Mouse (Mus musculus): ENCODE results near the gene Slc9a9. TPM values are rescaled to one million over a fixed set of nuclear protein-coding genes. Genes with fewer than 3 reads are reported as not detected.

Gene Slc9a9
- polyA plus RNA-seq, 2 experiments: 3.7 to 5.1 TPM

GRCm38 (mm10) chr9:95228123-95228522 lies 558.4 kb downstream of the Slc9a9 start:
- H3K4me2 ChIP-seq (replicated peaks; ENCODE audit: low read depth, low read length, severe bottlenecking): no peak overlapping the region
- no peaks in the 10 kb centered on the region for H3K4me1 ChIP-seq (ENCODE audit: control insufficient read depth, insufficient read depth, low read length)
- H3K4me3 ChIP-seq (replicated peaks; ENCODE audit: low read length): no peak overlapping the region
- H3K9me3 ChIP-seq (ENCODE audit: control insufficient read depth, low read length): no peaks in the 10 kb centered on the region
- no peaks in the 10 kb centered on the region for H3K27me3 ChIP-seq (ENCODE audit: control insufficient read depth, insufficient read depth, low read length)
- DNase-seq (ENCODE audit: low spot score) (no peak), ATAC-seq (ENCODE audit: low FRiP score, low read depth) (no peak)
- no peaks in the 10 kb centered on the region for H3K36me3 ChIP-seq (ENCODE audit: control insufficient read depth, insufficient read depth, low read length)
- no peak for TF ChIP-seq POLR2A (IDR thresholded peaks at IDR 0.05; ENCODE audit: borderline replicate concordance, extremely low read depth, insufficient read depth, insufficient read length)
- 91% methylated on average over 1 of the region's 1 CpGs for WGBS
- H3K27ac ChIP-seq (replicated peaks; ENCODE audit: low read depth, low read length): no peak overlapping the region
- no peak overlapping the region for H3K9ac ChIP-seq (ENCODE audit: low read depth, low read length, severe bottlenecking)

- Histone ChIP-seq H3K27ac (replicated peaks; ENCODE audit: low read depth, low read length) (no peak overlapping the region), H3K4me1 (ENCODE audit: control insufficient read depth, insufficient read depth, low read length) (no peaks in the 10 kb centered on the region), H3K9ac (ENCODE audit: low read depth, low read length, severe bottlenecking) (no peak overlapping the region), H3K4me3 (replicated peaks; ENCODE audit: low read length) (no peak overlapping the region), H3K4me2 (replicated peaks; ENCODE audit: low read depth, low read length, severe bottlenecking) (no peak overlapping the region), H3K27me3 (ENCODE audit: control insufficient read depth, insufficient read depth, low read length) (no peaks in the 10 kb centered on the region), H3K36me3 (ENCODE audit: control insufficient read depth, insufficient read depth, low read length) (no peaks in the 10 kb centered on the region), H3K9me3 (ENCODE audit: control insufficient read depth, low read length) (no peaks in the 10 kb centered on the region)
- TF ChIP-seq POLR2A (IDR thresholded peaks at IDR 0.05; ENCODE audit: borderline replicate concordance, extremely low read depth, insufficient read depth, insufficient read length): no peak
- WGBS: 83% methylated on average over 2 of the region's 2 CpGs
- DNase-seq (ENCODE audit: low spot score): no peak
- no peak for ATAC-seq (ENCODE audit: low FRiP score, low read depth)
Measured at GRCm38 (mm10) chr9:95229147-95229546, 559.4 kb downstream of the Slc9a9 start.

GRCm38 (mm10) chr9:95239900-95240299 lies 570.2 kb downstream of the Slc9a9 start:
- no peaks in the 10 kb centered on the region for H3K4me1 ChIP-seq (ENCODE audit: control insufficient read depth, insufficient read depth, low read length)
- ATAC-seq (ENCODE audit: low FRiP score, low read depth) (no peak), DNase-seq (ENCODE audit: low spot score) (no peak)
- no peak for TF ChIP-seq POLR2A (IDR thresholded peaks at IDR 0.05; ENCODE audit: borderline replicate concordance, extremely low read depth, insufficient read depth, insufficient read length)
- H3K27me3 ChIP-seq (ENCODE audit: control insufficient read depth, insufficient read depth, low read length): no peaks in the 10 kb centered on the region
- H3K9ac ChIP-seq (ENCODE audit: low read depth, low read length, severe bottlenecking): no peak overlapping the region
- 0 out of 2 replicates have a peak, but pooled peaks cover 3% of the 10 kb centered on the region for H3K9me3 ChIP-seq (ENCODE audit: control insufficient read depth, low read length)
- H3K36me3 ChIP-seq (ENCODE audit: control insufficient read depth, insufficient read depth, low read length): no peaks in the 10 kb centered on the region
- H3K27ac ChIP-seq (replicated peaks; ENCODE audit: low read depth, low read length): no peak overlapping the region
- H3K4me2 ChIP-seq (replicated peaks; ENCODE audit: low read depth, low read length, severe bottlenecking): no peak overlapping the region
- H3K4me3 ChIP-seq (replicated peaks; ENCODE audit: low read length): no peak overlapping the region

- no peak for TF ChIP-seq POLR2A (IDR thresholded peaks at IDR 0.05; ENCODE audit: borderline replicate concordance, extremely low read depth, insufficient read depth, insufficient read length)
- Histone ChIP-seq H3K4me3 (replicated peaks; ENCODE audit: low read length) (no peak overlapping the region), H3K27me3 (ENCODE audit: control insufficient read depth, insufficient read depth, low read length) (no peaks in the 10 kb centered on the region), H3K4me1 (ENCODE audit: control insufficient read depth, insufficient read depth, low read length) (no peaks in the 10 kb centered on the region), H3K9me3 (ENCODE audit: control insufficient read depth, low read length) (no peaks in the 10 kb centered on the region), H3K36me3 (ENCODE audit: control insufficient read depth, insufficient read depth, low read length) (no peaks in the 10 kb centered on the region), H3K27ac (replicated peaks; ENCODE audit: low read depth, low read length) (no peak overlapping the region), H3K9ac (ENCODE audit: low read depth, low read length, severe bottlenecking) (no peak overlapping the region), H3K4me2 (replicated peaks; ENCODE audit: low read depth, low read length, severe bottlenecking) (no peak overlapping the region)
- no peak for ATAC-seq (ENCODE audit: low FRiP score, low read depth)
- 94% methylated on average over 2 of the region's 2 CpGs for WGBS
- no peak for DNase-seq (ENCODE audit: low spot score)
Measured at GRCm38 (mm10) chr9:95242628-95243195, 573.0 kb downstream of the Slc9a9 start.

- DNase-seq (ENCODE audit: low spot score) (no peak), ATAC-seq (ENCODE audit: low FRiP score, low read depth) (no peak)
- no peak for TF ChIP-seq POLR2A (IDR thresholded peaks at IDR 0.05; ENCODE audit: borderline replicate concordance, extremely low read depth, insufficient read depth, insufficient read length)
- Histone ChIP-seq H3K4me2 (replicated peaks; ENCODE audit: low read depth, low read length, severe bottlenecking) (no peak overlapping the region), H3K36me3 (ENCODE audit: control insufficient read depth, insufficient read depth, low read length) (no peaks in the 10 kb centered on the region), H3K27me3 (ENCODE audit: control insufficient read depth, insufficient read depth, low read length) (no peaks in the 10 kb centered on the region), H3K9me3 (ENCODE audit: control insufficient read depth, low read length) (no peaks in the 10 kb centered on the region), H3K9ac (ENCODE audit: low read depth, low read length, severe bottlenecking) (no peak overlapping the region), H3K4me1 (ENCODE audit: control insufficient read depth, insufficient read depth, low read length) (no peaks in the 10 kb centered on the region), H3K4me3 (replicated peaks; ENCODE audit: low read length) (no peak overlapping the region), H3K27ac (replicated peaks; ENCODE audit: low read depth, low read length) (no peak overlapping the region)
- WGBS: 92% methylated on average over 4 of the region's 4 CpGs
Measured at GRCm38 (mm10) chr9:95254162-95254561, 584.5 kb downstream of the Slc9a9 start.

- H3K9ac ChIP-seq (ENCODE audit: low read depth, low read length, severe bottlenecking): no peak overlapping the region
- H3K4me2 ChIP-seq (replicated peaks; ENCODE audit: low read depth, low read length, severe bottlenecking): no peak overlapping the region
- H3K4me1 ChIP-seq (ENCODE audit: control insufficient read depth, insufficient read depth, low read length): no peaks in the 10 kb centered on the region
- H3K27ac ChIP-seq (replicated peaks; ENCODE audit: low read depth, low read length): no peak overlapping the region
- H3K27me3 ChIP-seq (ENCODE audit: control insufficient read depth, insufficient read depth, low read length): no peaks in the 10 kb centered on the region
- no peak for TF ChIP-seq POLR2A (IDR thresholded peaks at IDR 0.05; ENCODE audit: borderline replicate concordance, extremely low read depth, insufficient read depth, insufficient read length)
- H3K36me3 ChIP-seq (ENCODE audit: control insufficient read depth, insufficient read depth, low read length): no peaks in the 10 kb centered on the region
- no peaks in the 10 kb centered on the region for H3K9me3 ChIP-seq (ENCODE audit: control insufficient read depth, low read length)
- DNase-seq (ENCODE audit: low spot score) (no peak), ATAC-seq (ENCODE audit: low FRiP score, low read depth) (no peak)
- 87% methylated on average over 6 of the region's 6 CpGs for WGBS
- no peak overlapping the region for H3K4me3 ChIP-seq (replicated peaks; ENCODE audit: low read length)
Measured at GRCm38 (mm10) chr9:95255844-95256243, 586.1 kb downstream of the Slc9a9 start.
